Mouse (Mus musculus) heart, adult 18-20 months (tissue): ENCODE measurements around the gene Fam208a. TPM values are rescaled to one million over a fixed set of nuclear protein-coding genes. Genes with fewer than 3 reads are reported as not detected.

Experiments used
- DNase-seq, 2 experiments: peaks; one replicate each; pipeline ENCODE4 v3.0.0; 2021 to 2022; ENCODE audit warnings: mixed read lengths in 1 of 2
- long read RNA-seq, 2 experiments: library from polyadenylated mRNA; stranded (forward); transcript quantifications; one replicate each; pipeline ENCODE4 v2.0.0; 2021
- total RNA-seq, 2 experiments: library from RNA; stranded (reverse); gene quantifications; 2 replicates each; pipeline ENCODE4 v1.2.3; 2021

The Fam208a gene
- total RNA-seq: 10 to 100 TPM in 1 of 2 experiments, 1 to 10 TPM in 1; 8.9 to 10.6 TPM
- long read RNA-seq, experiment 1, partial matches to known transcripts: 0 of 2 reads
- long read RNA-seq, experiment 1, other reads (novel, unspliced or antisense): 2 of 2 reads
- long read RNA-seq, experiment 2: 0 reads

DNA sequence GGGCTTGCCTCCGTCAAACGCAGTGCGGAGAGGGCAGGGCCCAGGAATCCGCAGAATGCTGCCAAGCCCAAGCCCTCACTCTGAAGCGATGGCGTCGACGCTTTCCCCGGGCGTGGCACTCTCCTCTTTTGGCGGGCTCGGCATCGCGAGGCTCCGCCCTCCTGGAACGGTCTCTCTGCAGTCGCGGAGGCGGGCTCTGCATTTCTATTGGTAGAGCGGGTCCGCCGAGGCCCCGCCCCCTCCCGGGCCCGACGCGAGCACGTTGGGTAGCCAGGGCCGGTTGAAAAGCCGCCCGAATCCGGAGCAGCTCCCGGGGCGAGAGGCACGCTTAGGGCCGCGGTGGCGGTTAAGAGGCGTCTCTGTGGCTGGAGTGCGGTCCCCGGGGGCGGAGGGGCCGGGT lies at the start of gene Fam208a:
Fam208a (plus strand) TSS at position 262 of the 400 bp plus-strand sequence.
- peak; percentile 95 to 97 for DNase-seq

DNA sequence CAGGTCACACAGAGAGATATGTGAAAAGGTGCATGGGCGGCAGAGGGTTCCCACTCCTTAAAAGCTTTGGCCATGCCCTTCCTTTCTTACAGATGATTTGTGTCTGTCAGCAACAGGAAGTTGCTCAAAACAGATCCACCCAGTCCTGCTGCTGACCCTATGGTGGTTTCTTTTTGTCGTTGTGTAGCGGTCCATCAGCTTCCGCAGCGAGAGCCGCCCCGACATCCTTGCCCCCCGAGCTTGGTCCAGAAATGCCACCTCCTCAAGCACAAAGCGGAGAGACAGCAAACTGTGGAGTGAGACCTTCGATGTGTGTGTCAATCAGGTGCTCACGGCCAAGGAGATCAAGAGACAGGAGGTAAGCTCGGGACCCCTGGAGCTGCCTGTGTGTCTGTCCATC lies 49.2 kb upstream of the Fam208a start:
- peak; percentile 51 to 59 for DNase-seq

DNA sequence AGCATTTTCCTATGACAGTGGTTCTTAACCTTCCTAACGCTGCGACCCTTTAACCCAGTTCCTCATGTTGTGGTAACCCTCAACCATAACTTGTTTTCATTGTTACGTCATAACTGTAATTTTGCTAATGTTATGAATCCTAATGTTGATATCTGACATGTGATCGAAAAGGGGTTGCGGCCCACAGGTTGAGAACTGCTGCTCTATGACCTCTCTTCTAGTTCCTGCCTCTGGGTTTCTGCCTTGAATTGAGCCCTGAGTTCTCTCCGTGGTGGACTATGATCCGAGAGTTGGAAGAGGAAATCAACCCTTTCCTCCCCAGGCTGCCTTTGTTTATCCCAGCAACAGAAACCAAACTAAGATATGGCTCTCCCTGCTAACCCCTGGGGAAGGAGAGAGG lies 47.2 kb upstream of the Fam208a start:
- no peak for DNase-seq

DNA sequence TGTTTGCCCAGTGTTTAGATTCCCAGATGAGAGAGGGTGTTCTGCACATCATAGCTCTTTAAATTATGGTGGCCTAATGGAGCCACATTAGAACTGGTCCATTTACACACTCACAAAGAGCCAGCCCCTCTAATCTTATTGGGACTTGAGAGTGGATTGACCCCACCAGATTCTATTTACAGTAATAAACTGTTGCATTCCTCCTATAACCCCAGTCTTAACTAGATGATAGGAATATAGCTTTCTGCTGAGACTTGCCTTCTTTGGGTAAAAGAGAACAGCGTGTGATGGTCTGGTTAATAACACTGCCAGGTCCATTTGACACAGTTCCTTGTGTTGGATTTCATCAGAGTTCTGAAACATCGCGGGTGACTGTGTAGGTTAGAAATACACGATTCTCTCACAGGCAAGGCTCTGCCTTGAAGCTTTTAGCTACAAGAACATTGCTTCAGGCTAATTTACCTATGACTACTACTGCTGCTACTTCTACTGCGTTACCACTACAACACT lies 45.3 kb upstream of the Fam208a start:
- no peak for DNase-seq

DNA sequence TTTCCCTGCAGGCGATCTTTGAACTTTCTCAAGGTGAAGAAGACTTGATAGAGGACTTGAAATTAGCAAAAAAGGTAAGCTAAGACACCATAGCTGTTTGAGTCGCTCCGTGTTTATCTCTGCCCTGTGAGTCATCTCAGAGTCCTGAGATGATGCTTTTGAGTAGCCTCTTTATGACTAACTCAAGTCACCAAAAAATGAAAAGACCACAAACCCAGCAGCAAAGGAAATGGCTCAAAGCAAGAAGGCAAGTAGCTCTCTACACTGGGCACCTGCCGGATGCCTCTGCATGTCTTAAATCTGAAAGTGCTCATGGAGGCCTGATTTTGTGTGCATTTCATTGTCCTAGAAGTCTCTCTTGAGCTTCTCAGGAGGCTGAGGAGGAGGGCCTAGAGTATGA lies 44.5 kb upstream of the Fam208a start:
- no peak for DNase-seq

DNA sequence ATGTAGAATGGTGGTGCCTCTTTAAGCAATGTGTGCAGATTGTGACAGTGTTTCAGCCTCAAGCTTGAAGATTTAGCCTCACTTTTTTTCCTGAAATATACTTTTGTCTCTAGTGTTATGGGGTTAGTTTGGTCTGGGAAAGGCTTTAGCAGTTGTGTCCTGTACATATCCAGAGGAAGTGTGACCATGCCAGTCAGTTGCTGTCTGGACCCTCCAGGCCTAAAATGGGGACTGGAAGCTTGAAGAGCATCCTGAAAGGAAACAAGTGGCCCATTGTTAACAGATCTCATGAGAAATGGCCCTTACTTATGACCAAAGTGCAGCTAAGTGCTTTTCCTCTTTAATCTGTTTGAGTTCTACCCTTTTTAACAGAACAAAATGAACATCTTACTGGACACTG lies 40.0 kb upstream of the Fam208a start:
- DNase-seq: no peak

DNA sequence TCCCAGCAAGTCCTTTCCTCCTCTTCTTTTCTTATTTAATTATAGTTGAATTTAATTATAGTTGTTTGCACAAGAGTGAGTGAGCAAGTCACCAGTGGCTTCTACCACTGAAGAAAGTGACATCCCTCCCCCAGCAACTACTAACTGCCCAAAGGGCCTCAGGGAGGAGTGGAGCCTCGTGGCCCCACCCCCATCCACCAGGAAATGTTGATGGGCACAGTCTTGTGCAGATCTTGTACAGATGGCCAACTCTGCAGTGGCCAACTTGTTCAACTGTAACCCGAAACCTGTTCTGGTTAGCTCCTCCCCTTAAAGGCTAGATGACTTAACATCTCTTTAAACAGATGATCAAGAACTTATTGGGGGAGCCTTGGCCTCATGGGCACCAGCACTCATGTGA lies 38.9 kb upstream of the Fam208a start:
- no peak for DNase-seq

DNA sequence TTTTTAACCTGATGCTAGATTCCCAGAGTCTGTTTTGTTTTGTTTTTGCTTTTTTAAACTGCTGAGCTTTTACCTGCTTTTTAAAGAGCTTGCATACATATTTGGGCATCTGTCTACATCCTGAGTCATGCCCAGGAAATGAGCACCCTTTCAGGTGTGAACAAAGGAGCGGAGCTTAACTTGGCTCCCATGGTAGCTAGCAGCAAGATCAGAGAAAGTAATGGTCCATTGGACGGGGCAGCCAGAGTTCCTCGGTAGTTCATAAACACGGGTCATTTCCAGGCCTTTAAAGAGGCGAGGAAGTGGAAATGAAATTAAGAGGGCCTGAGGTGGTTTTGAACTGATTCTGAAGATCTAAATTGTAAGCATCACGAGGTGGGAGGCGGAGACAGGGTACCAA lies 38.0 kb upstream of the Fam208a start:
- DNase-seq: no peak

DNA sequence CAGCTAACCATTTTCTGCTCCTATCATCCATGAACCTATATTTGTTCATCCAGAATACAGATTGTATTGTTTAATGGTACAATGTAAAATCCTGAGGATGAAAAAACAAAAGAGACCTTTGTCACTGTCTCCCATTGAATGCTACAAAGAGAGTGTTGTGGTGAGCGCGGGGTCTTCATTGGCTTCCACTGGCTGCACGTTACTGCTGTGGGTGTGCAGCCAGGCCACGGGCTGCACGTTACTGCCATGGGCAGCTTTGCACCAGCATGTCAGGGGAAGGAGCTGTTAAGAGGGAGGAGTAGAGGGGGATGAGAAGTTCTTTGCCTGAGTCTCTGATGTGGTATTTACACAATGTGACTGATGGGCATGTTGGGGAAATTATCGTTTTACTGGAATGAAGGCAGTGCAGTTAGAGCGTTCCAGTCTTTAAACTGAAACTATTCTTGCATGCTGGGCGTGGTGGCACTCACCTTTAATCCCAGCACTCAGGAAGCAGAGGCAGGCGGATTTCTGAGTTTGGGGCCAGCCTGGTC lies 36.8 kb upstream of the Fam208a start:
- no peak for DNase-seq

DNA sequence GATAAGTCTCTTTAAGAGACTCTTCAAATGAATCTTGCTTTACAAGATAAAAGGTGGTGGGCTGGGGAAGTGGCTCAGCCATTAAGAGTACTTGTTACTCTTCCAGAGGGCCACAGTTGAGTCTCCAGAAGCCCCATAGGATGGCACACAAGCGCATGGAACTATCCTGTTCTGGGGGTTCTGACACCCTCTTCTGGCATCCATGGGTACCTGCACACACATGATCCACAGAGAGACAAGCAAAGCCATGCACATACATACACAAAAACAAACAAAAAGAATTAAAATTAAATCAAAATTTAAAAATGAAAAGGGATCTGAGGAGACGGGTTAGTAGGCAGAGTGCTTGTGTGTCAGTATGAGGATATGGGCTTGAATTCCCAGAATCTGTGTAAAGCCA lies 36.0 kb upstream of the Fam208a start:
- no peak for DNase-seq

DNA sequence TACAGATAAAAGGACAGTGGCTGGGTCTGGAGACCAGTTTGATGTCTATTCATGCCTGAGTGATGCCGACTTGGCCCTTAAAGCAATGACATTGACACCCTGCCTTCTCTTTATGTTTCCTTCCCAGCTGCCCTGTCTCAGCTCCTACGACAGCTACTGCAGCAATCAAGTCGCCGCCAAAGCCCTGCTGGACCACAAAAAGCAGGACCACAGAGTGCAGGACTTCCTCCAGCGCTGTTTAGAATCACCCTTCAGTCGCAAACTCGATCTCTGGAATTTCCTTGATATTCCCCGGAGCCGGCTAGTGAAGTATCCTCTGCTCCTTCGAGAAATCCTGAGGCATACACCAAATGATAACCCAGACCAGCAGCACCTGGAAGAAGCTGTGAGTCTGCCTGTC lies 34.8 kb upstream of the Fam208a start:
- no peak for DNase-seq

DNA sequence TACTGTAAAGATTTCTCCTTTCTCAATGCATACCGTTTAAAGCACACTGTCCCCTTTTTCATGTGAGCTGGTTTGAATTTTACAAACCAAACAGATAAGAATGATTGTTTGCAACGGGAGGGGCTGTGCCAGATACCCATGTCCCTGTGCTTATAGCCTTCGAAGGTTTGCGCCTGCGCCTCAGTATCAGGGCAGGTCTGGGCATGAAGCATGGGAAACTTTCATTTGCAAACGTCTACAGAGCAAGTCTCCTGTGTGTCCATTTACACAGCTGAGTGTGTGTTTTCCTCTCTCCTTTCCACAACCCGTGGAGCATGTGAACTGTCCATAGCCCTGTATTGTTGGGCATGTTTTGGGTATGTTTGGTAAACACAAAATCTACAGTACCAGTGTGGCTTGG lies 32.2 kb upstream of the Fam208a start:
- DNase-seq: no peak

DNA sequence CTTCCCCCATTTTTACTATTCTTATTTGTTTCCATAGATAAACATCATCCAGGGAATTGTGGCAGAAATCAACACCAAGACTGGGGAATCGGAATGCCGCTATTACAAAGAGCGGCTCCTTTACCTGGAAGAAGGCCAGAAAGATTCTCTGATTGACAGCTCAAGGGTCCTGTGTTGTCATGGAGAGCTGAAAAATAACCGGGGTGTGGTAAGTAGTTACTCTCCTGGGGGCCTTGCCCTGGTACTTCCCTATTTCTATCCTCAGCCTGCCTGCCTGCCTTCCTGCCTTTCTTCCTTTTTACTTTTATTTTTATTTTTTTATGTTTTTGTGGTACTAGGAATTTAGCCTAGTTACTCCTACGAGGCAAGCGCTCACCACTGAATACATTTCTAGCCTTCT lies 31.1 kb upstream of the Fam208a start:
- DNase-seq: no peak

DNA sequence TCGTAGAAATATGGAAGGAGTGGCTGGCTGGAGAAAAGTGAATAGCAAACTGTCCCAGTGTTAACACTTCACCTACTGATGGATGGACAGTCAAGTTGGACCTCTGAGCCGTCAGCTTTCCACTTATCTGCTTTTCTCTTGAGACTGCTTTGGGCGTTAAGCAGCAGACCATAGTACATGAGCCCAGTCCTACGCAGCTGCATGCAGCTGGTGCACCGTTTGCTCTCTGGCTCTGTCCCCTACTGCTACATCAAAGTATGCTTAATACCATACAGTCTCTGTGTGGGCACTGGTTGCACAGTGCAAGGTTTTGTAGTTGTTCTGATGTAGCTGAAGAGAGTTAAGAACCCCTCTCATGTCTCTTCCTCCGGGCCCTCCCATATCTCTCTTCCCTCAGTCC lies 28.1 kb upstream of the Fam208a start:
- no peak for DNase-seq

DNA sequence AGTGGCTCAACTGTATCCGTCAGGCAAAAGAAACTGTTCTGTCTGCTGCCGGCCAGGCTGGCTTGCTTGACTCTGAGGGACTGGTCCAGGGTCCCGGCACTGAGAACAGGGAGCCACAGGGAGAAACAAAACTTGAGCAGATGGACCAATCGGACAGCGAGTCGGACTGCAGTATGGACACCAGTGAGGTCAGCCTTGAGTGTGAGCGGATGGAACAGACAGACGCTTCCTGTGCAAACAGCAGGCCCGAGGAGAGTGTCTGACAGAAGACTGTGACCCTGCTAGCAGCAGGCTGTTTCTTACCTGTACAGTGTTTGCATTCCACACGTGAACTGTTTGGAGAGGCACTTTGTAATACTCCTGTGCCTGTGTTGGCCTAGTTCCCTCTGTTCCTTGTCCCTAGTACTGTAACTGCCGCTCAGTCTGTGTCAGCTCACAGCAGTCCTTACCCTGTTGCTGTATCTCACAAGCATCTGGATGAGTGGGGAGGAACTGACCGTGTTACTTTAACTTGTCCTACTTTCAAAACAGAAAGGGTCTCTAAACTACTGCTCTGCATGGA lies 26.8 kb upstream of the Fam208a start:
- DNase-seq: no peak

DNA sequence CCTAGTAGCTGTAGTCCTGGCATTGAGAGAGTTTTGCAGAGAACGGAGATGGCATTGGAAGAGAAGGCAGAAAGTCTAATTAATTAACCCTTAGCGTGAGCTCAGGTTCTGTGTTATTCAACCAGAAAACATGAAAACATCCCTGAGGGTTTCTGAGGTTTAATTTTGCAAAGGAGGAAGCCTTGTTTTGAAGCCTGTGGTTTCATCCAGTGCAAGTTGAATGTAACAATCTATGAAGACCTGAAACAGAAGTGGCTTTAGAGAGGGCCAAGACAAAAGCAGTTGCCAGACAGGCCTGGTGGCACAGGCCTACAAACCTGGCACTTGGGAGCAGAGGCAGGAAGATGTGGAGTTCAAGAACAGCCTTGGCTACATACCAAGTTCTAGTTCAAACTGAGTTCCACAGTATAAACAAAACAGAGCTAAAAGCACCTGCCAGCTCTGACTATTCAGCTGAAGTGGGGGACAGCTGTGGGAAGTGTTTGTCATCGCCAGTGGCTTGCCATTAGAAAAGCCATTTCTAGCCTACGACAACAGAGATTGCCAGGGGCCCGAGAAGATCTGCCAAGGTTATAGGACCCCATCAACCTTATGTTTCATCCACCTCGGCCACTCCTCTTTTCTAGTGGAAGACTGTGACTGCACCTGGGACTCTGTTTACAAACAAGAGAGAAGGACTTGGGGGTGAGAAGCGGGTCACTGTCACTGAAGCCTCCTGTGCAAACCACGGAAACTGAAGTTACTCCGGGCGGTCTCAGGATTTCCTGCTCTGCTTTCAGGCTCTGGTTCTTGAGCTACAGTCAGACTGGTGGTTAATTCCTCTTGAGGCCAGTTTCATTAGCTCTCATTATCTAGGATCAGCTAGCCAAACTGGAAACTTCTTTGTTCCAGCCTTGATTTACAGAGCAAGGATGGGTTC lies 26.0 kb upstream of the Fam208a start:
- peak; percentile 46 to 55 for DNase-seq

DNA sequence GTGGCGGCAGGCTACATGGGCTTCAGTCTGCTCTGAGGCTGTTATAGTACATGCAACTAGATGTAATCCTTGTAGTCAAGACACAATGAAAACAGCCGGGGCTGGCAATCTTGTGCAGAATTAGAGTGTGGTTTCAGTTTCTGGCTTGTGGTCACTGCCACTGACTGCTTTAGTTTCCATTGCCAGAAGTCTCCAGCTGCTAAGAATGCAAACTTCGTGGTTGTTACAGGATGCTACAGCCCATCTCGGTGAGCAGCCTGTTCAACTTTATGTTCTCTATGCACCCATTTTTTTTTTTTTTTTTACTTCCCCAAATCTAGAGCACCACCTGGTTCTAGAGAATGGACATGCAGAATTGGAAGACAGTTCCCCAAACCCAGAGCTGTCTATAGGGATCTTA lies 23.2 kb upstream of the Fam208a start:
- peak; percentile 31 to 49 for DNase-seq

DNA sequence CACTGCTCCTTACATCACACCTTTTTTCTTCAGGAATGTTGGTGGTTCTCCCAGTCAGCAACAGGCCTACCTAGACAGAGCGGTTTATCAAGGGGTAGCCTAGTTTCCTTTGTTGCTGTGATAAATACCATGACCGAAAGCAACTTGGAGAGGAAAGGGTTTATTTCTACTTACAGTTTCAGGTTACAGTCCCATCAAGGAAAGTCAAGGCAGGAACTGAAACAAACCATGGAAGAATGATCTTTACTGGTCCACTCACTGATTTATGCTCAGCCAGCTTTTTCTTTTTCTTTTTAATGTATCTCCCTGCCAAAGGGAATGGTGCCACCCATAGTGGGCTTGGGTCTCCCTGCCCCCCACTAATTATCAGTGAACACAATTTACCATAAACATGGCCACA lies 22.7 kb upstream of the Fam208a start:
- DNase-seq: no peak

DNA sequence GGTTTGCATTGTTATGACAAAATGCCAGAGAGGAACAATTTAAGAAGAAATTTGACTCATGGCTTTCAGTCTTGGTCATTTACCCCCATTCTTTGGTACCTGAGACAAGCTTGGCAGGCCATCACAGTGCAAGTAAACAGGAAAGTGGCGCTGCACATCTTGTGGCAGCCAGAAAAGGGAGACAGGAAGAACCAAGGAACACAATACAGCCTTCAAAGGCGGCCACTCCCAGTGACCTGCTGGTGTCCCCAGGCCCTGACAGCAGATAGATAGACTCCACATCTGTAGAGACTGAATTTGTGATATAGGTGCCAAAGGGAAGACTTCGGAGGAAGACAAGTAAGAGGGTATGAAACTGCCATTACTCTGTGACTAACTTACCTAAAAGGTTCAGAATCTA lies 20.4 kb upstream of the Fam208a start:
- peak in 1 of 2 experiments; percentile 29 for DNase-seq

DNA sequence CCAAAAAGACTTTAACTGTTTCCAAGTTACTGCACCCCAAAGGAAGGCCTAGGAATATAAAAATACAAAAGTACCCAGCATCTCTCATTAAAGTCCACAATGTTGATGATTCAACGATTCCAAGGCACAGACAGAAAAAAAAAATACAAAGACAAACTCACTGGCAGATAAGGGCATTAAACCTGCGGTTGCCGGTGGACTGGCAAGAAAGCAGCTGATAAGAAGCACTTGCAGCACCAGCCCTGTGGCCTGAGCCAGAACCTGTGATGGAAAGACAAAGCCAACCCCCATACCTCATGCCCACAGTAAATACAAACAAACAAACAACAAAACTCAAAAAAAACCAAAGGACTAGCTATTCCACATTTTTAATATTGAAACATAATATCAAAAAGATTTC lies 19.0 kb upstream of the Fam208a start:
- DNase-seq: no peak

DNA sequence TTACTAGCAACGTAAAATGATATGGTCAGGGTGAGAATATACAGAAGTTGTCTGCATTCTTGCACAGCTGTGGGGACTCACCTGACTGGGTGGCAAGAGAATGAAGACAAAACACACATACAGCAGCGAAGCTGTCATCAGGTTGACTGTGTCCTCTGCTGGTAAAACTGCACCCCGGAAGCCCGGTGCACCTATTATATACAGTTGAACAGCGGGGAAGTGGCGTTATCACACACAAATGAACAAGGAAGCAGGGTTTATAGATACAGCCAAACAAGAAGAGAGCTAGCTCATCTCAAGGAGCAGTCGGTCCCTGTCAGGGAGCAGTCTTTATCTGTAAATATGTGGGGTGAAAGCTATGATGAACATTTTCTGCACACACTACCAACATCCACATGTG lies 17.1 kb upstream of the Fam208a start:
- no peak for DNase-seq

DNA sequence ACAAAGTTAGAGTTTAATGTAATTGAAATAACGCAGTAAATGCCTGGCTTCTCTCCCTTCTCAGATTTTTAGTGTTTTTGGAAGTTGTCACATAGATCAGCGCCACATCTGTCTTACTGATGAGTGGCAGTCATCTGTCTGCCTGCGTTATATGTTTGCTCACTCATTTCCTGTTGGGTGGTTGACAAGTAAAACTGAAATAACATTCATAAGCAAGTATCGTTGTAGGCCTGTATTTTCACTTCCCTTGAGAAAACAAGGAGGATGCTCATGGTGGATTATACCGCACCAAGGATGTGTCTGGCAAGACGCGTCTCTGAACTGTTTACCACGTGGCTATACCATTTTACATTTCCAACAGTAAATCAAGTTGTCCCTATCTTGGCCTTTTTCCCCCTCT lies 15.9 kb upstream of the Fam208a start:
- no peak for DNase-seq

DNA sequence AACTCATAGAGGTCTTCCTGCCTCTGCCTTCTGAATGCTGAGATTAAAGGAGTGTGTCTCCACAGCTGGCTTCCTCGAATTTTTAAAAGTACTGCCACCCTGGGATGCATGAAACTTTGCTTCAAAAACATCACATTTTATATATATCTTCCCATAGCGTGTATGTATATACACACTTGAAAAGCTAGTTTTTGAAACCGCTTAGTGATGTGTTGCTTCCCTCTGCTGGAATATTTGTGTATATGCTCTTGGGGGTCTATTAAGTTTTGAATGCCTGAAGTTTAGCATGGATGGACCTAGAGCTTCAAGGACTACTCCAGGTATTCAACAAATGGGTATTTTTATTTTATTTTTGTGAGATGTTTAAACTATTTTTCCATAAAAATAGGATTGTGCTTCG lies 14.7 kb upstream of the Fam208a start:
- peak; percentile 42 to 45 for DNase-seq
